Mouse (Mus musculus) lung, adult 2 months (tissue): ENCODE measurements at regions not wholly inside any gene's neighbourhood (a gene's known extent, or its start where the extent isn't known, plus 50 kb on each side); places are given as distances from the start of the nearest gene placed in this dataset.

Source experiments
- DNase-seq: peaks from one replicate; pipeline ENCODE4 v3.0.0; 2022
- H3K4me1 ChIP-seq: fragments of 200-500 bp; 2 replicates; pipeline ENCODE4 v1.6.1; 2011; ENCODE audit warnings: low read length; ENCODE audit not compliant: control insufficient read depth, insufficient read depth
- H3K4me3 ChIP-seq: fragments of 200-500 bp; replicated peaks from 2 replicates; pipeline ENCODE3; 2011; ENCODE audit warnings: low read depth, mild to moderate bottlenecking, control low read depth, low read length; ENCODE audit errors: extremely low read depth
- CTCF ChIP-seq: fragments of 200-500 bp; IDR thresholded peaks from 2 replicates; pipeline ENCODE4 v1.5.1; 2011; ENCODE audit warnings: mild to moderate bottlenecking, low read length, control low read depth; ENCODE audit not compliant: insufficient read depth
- POLR2A ChIP-seq: fragments of 200-500 bp; IDR thresholded peaks from 2 replicates; pipeline ENCODE4 v1.6.1; 2011; ENCODE audit warnings: low read depth, mild to moderate bottlenecking, control low read depth, low read length, borderline replicate concordance; ENCODE audit errors: extremely low read depth
- WGBS: fragments of 180-500 bp; shearing (Covaris S2); methylation state at CpG from one replicate; pipeline ENCODE4 v1.1.7; 2018; 5-methylcytosine and 5-hydroxymethylcytosine counted together

GRCm38 (mm10) chr9:103862493-103862892, 100.9 kb upstream of the Tmem108 start:
- DNase-seq: no peak
- TF ChIP-seq CTCF (no peak), POLR2A (no peak)
- Histone ChIP-seq H3K4me1 (no peaks in the 10 kb centered on the region; the same call in 1 of the 2 replicates), H3K4me3 (no peak overlapping the region)
- WGBS: 75% methylated on average over 7 of the region's 7 CpGs

GRCm38 (mm10) chr9:103867433-103868209, 106.0 kb upstream of the Tmem108 start:
- H3K4me1 ChIP-seq: no peaks in the 10 kb centered on the region
- TF ChIP-seq CTCF (no peak), POLR2A (no peak)

GRCm38 (mm10) chr9:103869276-103869675, 107.6 kb upstream of the Tmem108 start:
- H3K4me3 ChIP-seq: no peak overlapping the region
- DNase-seq: no peak
- H3K4me1 ChIP-seq: no peaks in the 10 kb centered on the region
- TF ChIP-seq POLR2A: no peak
- no peak for TF ChIP-seq CTCF
- WGBS: 92% methylated on average over 2 of the region's 2 CpGs

More at GRCm38 (mm10) chr9:103867433-103868209, 106.0 kb upstream of the Tmem108 start:
- WGBS: 64% methylated on average over 9 of the region's 9 CpGs
- H3K4me3 ChIP-seq: no peak overlapping the region
- DNase-seq: no peak

- no peak for TF ChIP-seq POLR2A
- no peak for TF ChIP-seq CTCF
- H3K4me3 ChIP-seq: no peak overlapping the region
- 58% methylated on average over 1 of the region's 1 CpGs for WGBS
These were observed 110.5 kb upstream of the Tmem108 start for GRCm38 (mm10) chr9:103872119-103872518.

GRCm38 (mm10) chr9:103873876-103874275, 112.2 kb upstream of the Tmem108 start:
- Histone ChIP-seq H3K4me1 (no peaks in the 10 kb centered on the region), H3K4me3 (no peak overlapping the region)
- no peak for TF ChIP-seq POLR2A
- no peak for TF ChIP-seq CTCF
- DNase-seq: no peak
- WGBS: 76% methylated on average over 9 of the region's 9 CpGs

More at GRCm38 (mm10) chr9:103872119-103872518, 110.5 kb upstream of the Tmem108 start:
- DNase-seq: no peak
- no peaks in the 10 kb centered on the region for H3K4me1 ChIP-seq

GRCm38 (mm10) chr9:103877851-103878250, 116.2 kb upstream of the Tmem108 start:
- no peak overlapping the region for H3K4me3 ChIP-seq
- no peak for DNase-seq
- TF ChIP-seq CTCF (no peak), POLR2A (no peak)
- no peaks in the 10 kb centered on the region for H3K4me1 ChIP-seq
- 88% methylated on average over 2 of the region's 2 CpGs for WGBS

- Histone ChIP-seq H3K4me3 (no peak overlapping the region), H3K4me1 (no peaks in the 10 kb centered on the region)
- 52% methylated on average over 4 of the region's 4 CpGs for WGBS
- no peak for DNase-seq
- TF ChIP-seq CTCF: no peak
- TF ChIP-seq POLR2A: no peak
These were observed 109.5 kb upstream of the Nphp3 start for GRCm38 (mm10) chr9:103892827-103893226.

GRCm38 (mm10) chr9:103894376-103894775, 108.0 kb upstream of the Nphp3 start:
- H3K4me3 ChIP-seq: no peak overlapping the region
- DNase-seq: no peak
- H3K4me1 ChIP-seq: no peaks in the 10 kb centered on the region
- no peak for TF ChIP-seq CTCF
- TF ChIP-seq POLR2A: no peak
- 77% methylated on average over 2 of the region's 2 CpGs for WGBS

- TF ChIP-seq CTCF: no peak
- TF ChIP-seq POLR2A: no peak
- DNase-seq: no peak
- H3K4me3 ChIP-seq: no peak overlapping the region
- 51% methylated on average over 2 of the region's 2 CpGs for WGBS
- H3K4me1 ChIP-seq: no peaks in the 10 kb centered on the region
These were observed 103.0 kb upstream of the Nphp3 start for GRCm38 (mm10) chr9:103899311-103899710.

- Histone ChIP-seq H3K4me1 (no peaks in the 10 kb centered on the region), H3K4me3 (no peak overlapping the region)
- DNase-seq: no peak
- WGBS: 50% methylated on average over 2 of the region's 2 CpGs
- no peak for TF ChIP-seq POLR2A
- no peak for TF ChIP-seq CTCF
These were observed 91.0 kb upstream of the Nphp3 start for GRCm38 (mm10) chr9:103911347-103911746.

GRCm38 (mm10) chr9:103915126-103915525, 87.2 kb upstream of the Nphp3 start:
- WGBS: 70% methylated on average over 4 of the region's 4 CpGs
- TF ChIP-seq CTCF: no peak
- TF ChIP-seq POLR2A: no peak
- DNase-seq: no peak
- H3K4me3 ChIP-seq: no peak overlapping the region
- no peaks in the 10 kb centered on the region for H3K4me1 ChIP-seq
